Mouse (Mus musculus): Measurements from ENCODE around the gene Ift140.

The Ift140 gene

GRCm38 (mm10) chr17:25076906-25077305, 61.0 kb downstream of the Ift140 start:
- DNase-seq (ENCODE audit: low spot score in 2 of 2), result no peak

- peak; percentile 22 to 33 for DNase-seq (ENCODE audit: low spot score in 2 of 2)
Observed at GRCm38 (mm10) chr17:25077771-25078372, 62.0 kb downstream of the Ift140 start.

DNA sequence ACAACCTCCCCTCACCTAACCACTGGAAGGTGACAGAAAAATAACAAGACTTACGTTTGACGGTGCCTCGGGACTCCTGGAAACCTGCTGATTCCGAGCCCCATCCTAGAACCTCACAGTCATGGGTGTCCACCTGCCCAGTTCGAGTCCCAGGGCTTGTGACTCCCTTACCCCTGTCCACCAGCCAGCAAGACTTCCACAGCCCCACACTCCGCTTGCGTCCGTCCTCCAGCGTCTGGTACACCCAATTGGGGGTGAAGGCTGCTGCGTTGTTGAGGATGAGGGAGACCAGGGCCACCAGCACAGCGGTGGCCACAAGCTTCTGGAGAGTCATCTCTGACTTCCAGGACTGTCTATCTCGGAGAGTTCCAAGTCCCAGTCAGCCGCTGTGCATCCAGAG, 64.3 kb downstream of the Ift140 start:
- DNase-seq (ENCODE audit: low spot score in 2 of 2), result no peak

- no peak for DNase-seq (ENCODE audit: low spot score in 2 of 2)
Observed at GRCm38 (mm10) chr17:25080960-25081381, 65.1 kb downstream of the Ift140 start.

DNA sequence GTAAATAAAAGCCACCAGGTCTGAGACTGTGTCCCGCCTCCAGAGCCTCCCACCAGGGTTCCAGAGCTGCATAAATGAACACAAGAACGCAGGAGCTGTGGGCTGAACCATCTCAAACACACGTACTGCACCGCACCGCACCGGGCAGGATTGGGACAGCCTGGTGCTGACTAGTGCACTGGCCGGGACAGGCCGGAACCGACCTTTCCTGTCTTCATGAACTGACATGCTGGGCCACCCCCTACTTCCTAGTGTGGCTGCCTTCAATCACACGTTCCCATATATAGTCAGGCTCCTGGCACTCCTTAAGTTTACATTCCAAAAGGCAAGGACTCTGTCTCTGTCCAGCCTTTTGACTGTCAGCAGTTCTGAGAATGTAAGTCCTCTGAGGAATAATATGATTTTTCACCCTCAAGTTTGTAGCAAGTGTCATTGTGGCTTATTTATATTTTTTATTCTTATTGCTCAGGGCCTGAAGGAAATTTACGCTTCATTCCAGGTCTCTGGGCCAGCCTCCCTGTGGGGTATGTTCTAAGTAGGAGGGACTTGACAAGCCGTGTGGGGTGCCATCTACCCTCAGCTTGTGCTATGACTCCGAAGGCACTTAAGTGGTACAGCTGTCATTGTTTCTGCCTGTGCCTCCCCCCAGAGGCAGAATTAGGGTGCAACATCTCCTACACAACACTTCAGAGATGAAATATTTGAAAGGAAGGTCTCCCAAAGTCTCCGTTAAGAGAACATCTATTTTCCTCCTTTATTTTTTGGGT, 66.4 kb downstream of the Ift140 start:
- DNase-seq (ENCODE audit: low spot score in 2 of 2), result no peak

- DNase-seq (ENCODE audit: low spot score in 2 of 2), result no peak
Observed at GRCm38 (mm10) chr17:25082887-25083286, 67.0 kb downstream of the Ift140 start.

- no peak for DNase-seq (ENCODE audit: low spot score in 2 of 2)
Observed at GRCm38 (mm10) chr17:25083444-25083931, 67.6 kb downstream of the Ift140 start, which contains the start of gene Tmem204. Gene Tmem204 (minus strand): TSS chr17:25083591.

DNA sequence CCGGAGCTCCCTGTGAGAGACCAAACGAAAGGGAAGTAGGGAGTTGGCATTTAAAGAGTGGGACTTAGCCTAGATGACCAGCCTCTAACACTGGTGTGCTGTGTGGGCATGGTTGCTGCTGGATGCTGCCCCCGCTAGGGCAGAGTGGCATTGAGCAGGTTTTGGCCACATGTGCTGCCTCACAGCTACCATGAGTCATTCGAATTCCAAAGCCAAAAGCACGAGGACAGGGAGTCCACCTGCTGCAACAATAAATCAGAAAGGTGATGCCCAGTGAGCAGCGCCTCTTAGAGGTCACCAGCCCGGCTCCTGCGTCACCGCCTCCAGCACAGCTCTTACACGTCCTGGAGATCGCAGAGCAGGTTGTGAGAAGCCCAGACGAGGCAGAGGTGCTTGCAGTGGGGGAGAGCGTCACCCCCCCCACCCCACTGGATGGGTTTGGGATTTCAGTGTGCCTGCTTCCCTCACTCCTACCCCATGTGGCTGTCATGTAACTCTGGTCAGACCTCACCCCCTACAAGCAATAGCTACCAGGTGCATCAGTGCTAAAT, 69.0 kb downstream of the Ift140 start:
- DNase-seq (ENCODE audit: low spot score in 2 of 2), result no peak

DNA sequence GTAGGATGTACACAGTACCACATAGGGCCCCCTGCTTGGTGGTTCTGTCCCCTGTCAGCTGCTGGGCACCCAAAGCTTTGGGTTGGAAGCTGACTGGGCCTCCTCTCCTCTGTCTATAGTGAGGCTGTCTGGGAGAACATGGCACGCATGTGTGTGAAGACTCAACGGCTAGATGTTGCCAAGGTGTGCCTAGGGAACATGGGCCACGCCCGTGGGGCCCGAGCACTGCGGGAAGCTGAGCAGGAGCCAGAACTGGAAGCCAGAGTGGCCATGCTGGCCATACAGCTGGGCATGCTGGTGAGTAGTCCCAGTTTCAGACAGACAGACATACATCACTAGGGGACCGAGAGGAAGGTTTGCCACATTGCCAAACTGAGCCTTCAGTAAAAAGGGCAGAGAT, 70.8 kb downstream of the Ift140 start:
- DNase-seq (ENCODE audit: low spot score in 2 of 2), result no peak

- DNase-seq (ENCODE audit: low spot score in 2 of 2), result peak; percentile 26 to 47
Observed at GRCm38 (mm10) chr17:25089158-25089557, 73.3 kb downstream of the Ift140 start.

- DNase-seq (ENCODE audit: low spot score in 2 of 2), result no peak
Observed at GRCm38 (mm10) chr17:25090450-25090849, 74.6 kb downstream of the Ift140 start.

DNA sequence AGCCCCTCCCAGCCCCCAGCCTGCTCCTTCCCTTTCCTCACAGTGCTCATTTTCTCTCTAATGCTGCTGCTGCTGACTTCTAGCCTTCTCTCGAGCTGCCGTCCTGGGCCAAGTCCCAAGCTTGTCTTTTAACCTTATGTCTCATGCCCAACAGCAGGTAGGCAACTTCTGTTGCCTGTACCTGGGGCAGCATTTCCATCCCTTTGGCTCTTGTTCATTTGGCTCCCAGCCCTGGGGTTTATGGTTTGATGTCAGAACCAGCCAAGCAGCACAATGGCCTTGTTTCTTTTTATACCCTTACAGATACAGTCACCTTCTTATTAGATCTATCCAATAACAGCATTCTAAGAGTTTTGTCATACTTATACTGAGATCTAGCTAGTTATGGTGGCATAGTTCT, 80.3 kb downstream of the Ift140 start:
- DNase-seq (ENCODE audit: low spot score in 2 of 2), result no peak

- DNase-seq (ENCODE audit: low spot score in 2 of 2), result no peak
Observed at GRCm38 (mm10) chr17:25100052-25100451, 84.2 kb downstream of the Ift140 start.

DNA sequence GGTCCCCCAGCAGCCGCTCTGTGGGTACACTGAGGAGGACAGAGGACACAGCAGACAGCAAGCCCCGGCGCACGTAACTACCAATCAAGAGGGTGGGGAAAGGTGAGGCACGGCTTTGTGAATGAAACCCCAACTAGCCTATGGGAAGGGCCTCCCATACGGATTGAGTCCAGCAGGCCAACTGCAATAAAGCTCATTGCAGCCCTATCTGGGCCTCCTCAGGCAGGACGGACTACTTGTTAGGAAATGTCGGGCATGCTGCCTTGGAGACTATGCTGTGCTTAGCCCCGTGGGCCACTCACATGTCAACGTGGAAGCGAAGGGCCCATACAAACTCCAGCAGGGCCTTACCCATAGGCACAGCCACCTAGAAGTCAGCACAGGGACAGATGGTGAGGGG, 85.5 kb downstream of the Ift140 start:
- no peak for DNase-seq (ENCODE audit: low spot score in 2 of 2)

GRCm38 (mm10) chr17:25107786-25108185, 91.9 kb downstream of the Ift140 start:
- no peak for DNase-seq (ENCODE audit: low spot score in 2 of 2)

DNA sequence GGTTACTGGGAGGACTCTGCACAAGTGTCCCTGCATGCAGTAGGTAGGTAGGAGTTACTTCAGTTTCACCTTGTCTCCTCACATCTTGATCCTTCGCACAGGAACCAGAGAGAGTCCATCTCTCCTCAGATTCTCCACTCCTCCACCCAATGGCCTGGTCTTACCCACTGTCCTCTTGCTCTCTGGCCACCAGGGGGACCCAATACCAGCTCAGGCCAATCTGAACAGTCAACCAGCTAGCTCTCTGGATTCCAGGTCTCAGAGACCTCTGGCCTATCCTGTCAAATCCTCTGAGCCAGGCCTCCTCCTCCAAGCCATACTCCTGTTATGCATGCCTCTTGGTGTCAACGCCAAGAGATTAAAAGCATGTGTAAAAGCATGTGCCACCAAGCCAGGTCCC, 93.7 kb downstream of the Ift140 start:
- peak in 1 of 2 experiments; percentile 36 for DNase-seq (ENCODE audit: low spot score in 2 of 2)

GRCm38 (mm10) chr17:25110590-25110989, 94.7 kb downstream of the Ift140 start:
- no peak for DNase-seq (ENCODE audit: low spot score in 2 of 2)

- DNase-seq (ENCODE audit: low spot score in 2 of 2), result no peak
Observed at GRCm38 (mm10) chr17:25111220-25111619, 95.3 kb downstream of the Ift140 start.

GRCm38 (mm10) chr17:25111739-25112422, 96.0 kb downstream of the Ift140 start:
- peak in 1 of 2 experiments; percentile 18 for DNase-seq (ENCODE audit: low spot score in 2 of 2)

GRCm38 (mm10) chr17:25112423-25112810, 96.5 kb downstream of the Ift140 start:
- no peak for DNase-seq (ENCODE audit: low spot score in 2 of 2)

GRCm38 (mm10) chr17:25114908-25115645, 99.2 kb downstream of the Ift140 start:
- no peak for DNase-seq (ENCODE audit: low spot score in 2 of 2)
